Mouse (Mus musculus): ENCODE results near the gene Grhpr. TPM values are rescaled to one million over a fixed set of nuclear protein-coding genes. Genes with fewer than 3 reads are reported as not detected.

Gene Grhpr
- total RNA-seq, 2 experiments from 2014 or later: 26.2 to 29.2 TPM

- DNase-seq (ENCODE audit: low spot score in 2 of 2): no peak
- Histone ChIP-seq H3K4me3 (no peak overlapping the region), H3K27ac (no peak overlapping the region)
- TF ChIP-seq CTCF (conservative IDR thresholded peaks at IDR 0.05): no peak
These were observed 22.4 kb upstream of the Grhpr start for GRCm38 (mm10) chr4:44958776-44959175.

- DNase-seq (ENCODE audit: low spot score in 2 of 2): no peak
- no peak overlapping the region for H3K27ac ChIP-seq
- no peak for TF ChIP-seq CTCF (conservative IDR thresholded peaks at IDR 0.05)
- H3K4me3 ChIP-seq: no peak overlapping the region
These were observed 22.0 kb upstream of the Grhpr start for GRCm38 (mm10) chr4:44959220-44959619.

GRCm38 (mm10) chr4:44963156-44963555 is 18.0 kb upstream of the Grhpr start:
- no peak for TF ChIP-seq CTCF (conservative IDR thresholded peaks at IDR 0.05)
- no peak for DNase-seq (ENCODE audit: low spot score in 2 of 2)
- Histone ChIP-seq H3K4me3 (no peak overlapping the region), H3K27ac (no peak overlapping the region)

- DNase-seq (ENCODE audit: low spot score in 2 of 2): no peak
- no peak overlapping the region for H3K27ac ChIP-seq
- no peak overlapping the region for H3K4me3 ChIP-seq
- no peak for TF ChIP-seq CTCF (conservative IDR thresholded peaks at IDR 0.05)
These were observed 16.0 kb upstream of the Grhpr start for GRCm38 (mm10) chr4:44965175-44965574.

DNA sequence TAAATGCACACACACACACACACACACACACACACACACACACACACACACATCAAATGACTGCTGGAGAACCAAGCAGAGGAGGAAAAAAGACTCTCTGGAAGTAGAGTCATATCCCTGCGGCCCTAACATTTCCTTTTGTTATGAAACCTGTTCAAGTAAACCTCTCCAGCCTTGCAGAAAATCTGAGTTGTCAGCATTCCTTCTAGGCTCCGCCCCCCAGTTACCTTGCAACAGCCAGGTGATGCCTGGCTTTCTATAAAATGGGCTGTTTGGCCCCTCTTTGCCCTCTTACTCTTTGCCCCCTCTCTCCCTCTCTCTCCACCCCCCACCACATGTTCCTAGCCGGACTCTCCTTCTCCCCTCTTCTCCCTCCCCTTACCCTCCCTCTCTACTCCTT is 15.5 kb upstream of the Grhpr start:
- Histone ChIP-seq H3K4me3 (no peak overlapping the region), H3K27ac (no peak overlapping the region)
- DNase-seq (ENCODE audit: low spot score in 2 of 2): no peak
- TF ChIP-seq CTCF (conservative IDR thresholded peaks at IDR 0.05): no peak

DNA sequence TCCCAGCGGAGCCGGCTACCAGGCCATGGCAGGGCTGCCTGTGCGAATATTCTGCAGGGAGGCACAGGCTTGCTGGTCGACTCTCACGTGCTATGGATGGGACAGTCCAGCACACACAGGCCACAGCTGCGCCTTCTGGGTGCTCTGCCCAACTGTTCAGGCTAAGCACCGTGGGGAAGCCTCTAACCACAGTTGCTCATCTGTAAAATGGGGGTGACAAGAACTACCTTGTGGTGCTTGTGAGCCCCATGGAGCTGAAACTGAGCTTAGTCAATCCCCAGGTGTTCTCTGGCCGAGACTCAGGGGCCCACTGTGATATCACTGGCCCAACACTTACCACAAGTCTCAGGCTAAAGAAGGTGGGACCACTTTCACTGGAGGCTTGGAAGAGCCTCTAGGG is 13.8 kb upstream of the Grhpr start:
- no peak for TF ChIP-seq CTCF (conservative IDR thresholded peaks at IDR 0.05)
- H3K27ac ChIP-seq: no peak overlapping the region
- DNase-seq (ENCODE audit: low spot score in 2 of 2): no peak
- no peak overlapping the region for H3K4me3 ChIP-seq

- H3K4me3 ChIP-seq: no peak overlapping the region
These were observed 11.1 kb upstream of the Grhpr start for GRCm38 (mm10) chr4:44970056-44970455.

GRCm38 (mm10) chr4:44970612-44971110 is 10.5 kb upstream of the Grhpr start:
- peak; percentile 85 for TF ChIP-seq CTCF (conservative IDR thresholded peaks at IDR 0.05)
- Histone ChIP-seq H3K4me3 (no peak overlapping the region), H3K27ac (no peak overlapping the region)
- peak in 1 of 2 experiments; percentile 45 for DNase-seq (ENCODE audit: low spot score in 2 of 2)

More at GRCm38 (mm10) chr4:44970056-44970455, 11.1 kb upstream of the Grhpr start:
- TF ChIP-seq CTCF (conservative IDR thresholded peaks at IDR 0.05): no peak
- DNase-seq (ENCODE audit: low spot score in 2 of 2): no peak
- H3K27ac ChIP-seq: no peak overlapping the region

DNA sequence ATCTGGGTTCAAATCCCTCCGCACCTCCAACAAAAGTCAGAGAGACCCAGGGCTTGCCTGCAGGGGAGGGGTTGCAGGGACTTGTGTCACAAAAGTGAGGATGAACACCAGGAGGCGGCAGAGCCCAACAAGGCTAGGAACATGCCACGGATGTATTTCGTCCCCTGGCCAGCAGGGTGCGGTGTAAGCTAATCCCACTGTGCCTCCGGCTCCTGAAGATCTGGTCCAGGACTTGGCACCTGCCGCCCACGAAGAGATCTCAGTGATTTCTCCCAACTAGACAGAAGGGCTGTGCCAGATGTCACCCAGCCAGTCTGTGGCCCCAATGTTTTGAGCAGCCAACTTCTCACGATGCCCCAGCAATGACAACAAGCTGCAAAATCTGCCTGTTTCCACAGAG is 7.7 kb upstream of the Grhpr start:
- peak; percentile 92 to 94 for DNase-seq (ENCODE audit: low spot score in 2 of 2)
- Histone ChIP-seq H3K27ac (peak overlapping the region; percentile 79), H3K4me3 (peak overlapping the region; percentile 37)
- peak; percentile 97 for TF ChIP-seq CTCF (conservative IDR thresholded peaks at IDR 0.05)

- peak overlapping the region; percentile 79 for H3K27ac ChIP-seq
- peak overlapping the region; percentile 37 for H3K4me3 ChIP-seq
These were observed 7.3 kb upstream of the Grhpr start for GRCm38 (mm10) chr4:44973871-44974270.

GRCm38 (mm10) chr4:44974331-44974730 is 6.9 kb upstream of the Grhpr start:
- TF ChIP-seq CTCF (conservative IDR thresholded peaks at IDR 0.05): no peak
- Histone ChIP-seq H3K4me3 (no peak overlapping the region), H3K27ac (peak overlapping the region; percentile 79; the same call in 1 of the 2 replicates)
- no peak for DNase-seq (ENCODE audit: low spot score in 2 of 2)

More at GRCm38 (mm10) chr4:44973871-44974270, 7.3 kb upstream of the Grhpr start:
- DNase-seq (ENCODE audit: low spot score in 2 of 2): no peak
- TF ChIP-seq CTCF (conservative IDR thresholded peaks at IDR 0.05): no peak

DNA sequence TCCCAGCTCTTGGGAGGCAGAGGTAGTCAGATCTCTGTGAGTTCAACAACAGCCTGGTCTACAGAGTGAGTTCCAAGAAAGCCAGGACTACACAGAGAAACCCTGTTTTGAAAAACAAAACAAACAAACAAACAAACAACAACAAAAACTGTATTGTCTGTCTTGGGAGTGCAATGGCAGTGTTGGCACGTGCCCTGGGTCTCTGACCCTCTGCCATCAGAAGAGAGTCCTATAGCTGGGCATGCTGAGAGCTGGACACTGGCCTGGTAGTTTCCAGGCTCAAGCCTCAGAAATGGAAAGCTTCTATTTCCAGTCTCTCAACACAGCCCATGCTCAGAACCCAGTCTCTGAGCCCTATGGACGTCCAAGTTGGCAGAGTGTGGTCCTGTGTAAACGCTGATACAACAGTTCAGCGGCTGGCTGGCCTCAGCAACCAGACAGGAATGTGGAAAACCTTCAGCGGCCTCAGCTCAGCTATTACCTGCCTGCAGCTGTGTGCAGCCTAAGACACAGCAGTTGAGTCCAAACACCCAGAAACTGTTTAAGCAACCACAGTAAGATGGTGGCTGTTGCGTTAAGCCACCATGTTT is 5.1 kb upstream of the Grhpr start:
- Histone ChIP-seq H3K4me3 (no peak overlapping the region), H3K27ac (no peak overlapping the region)
- DNase-seq (ENCODE audit: low spot score in 2 of 2): no peak
- no peak for TF ChIP-seq CTCF (conservative IDR thresholded peaks at IDR 0.05)

DNA sequence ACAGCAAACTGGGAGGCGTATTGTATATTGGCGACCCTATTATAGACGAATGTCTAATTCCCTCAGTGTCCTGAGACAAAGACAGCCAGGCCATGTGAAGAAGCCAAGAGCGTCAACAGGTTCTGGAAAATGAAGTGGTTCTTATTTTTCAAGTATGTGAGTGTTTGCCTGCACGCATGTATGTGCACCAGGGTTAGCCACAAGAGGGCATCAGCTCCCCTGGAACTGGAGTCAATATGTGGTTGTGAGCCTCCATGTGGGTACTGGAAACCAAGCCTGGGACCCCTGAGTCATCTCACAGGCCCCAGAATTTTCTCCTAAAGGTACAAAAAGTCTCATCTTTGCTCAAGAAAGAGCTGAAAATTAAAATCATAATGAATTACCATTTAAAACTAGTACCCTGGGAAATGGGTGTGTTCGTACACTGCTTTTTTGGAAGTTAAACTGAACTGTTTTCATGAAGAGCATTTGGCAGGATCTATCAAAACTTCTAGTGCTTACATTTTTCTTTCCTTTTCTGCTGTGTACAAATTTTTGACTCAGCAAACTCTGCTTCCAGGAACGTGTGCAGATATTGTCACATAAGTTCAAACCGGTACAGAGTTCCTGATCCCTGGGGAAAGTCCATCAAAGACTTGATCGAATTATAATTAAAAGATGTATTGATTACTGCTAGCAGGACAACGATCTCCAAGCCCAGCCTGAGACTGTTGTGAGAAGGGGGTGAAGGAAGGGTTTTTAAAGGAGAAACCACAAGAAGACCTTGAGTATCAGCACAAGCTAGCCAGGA is 4.1 kb upstream of the Grhpr start:
- Histone ChIP-seq H3K4me3 (no peak overlapping the region), H3K27ac (no peak overlapping the region)
- DNase-seq (ENCODE audit: low spot score in 2 of 2): no peak
- TF ChIP-seq CTCF (conservative IDR thresholded peaks at IDR 0.05): 0 out of 2 replicates have a peak, but pooled peaks have one; percentile 31

Measured in layer of hippocampus, adult 2 months (tissue).